Mouse (Mus musculus) brain, embryonic 18.5 days (tissue): ENCODE measurements around the gene Pip4p1.
"Not testable (repeated sequence)": the region's sequence is repeated elsewhere in the genome, so short reads cannot be mapped to it uniquely, and the experiment has no call there.

ENCODE experiments used
- DNase-seq: peaks from one replicate; pipeline ENCODE4 v3.0.0-alpha.2; 2012; ENCODE audit warnings: low read depth, low spot score

Pip4p1 gene

GRCm38 (mm10) chr14:50930754-50931492 lies at the start of gene Pip4p1, which contains the start of gene Pnp:
Gene Pip4p1, minus strand, starts transcription at chr14:50930856.
Gene Pnp, plus strand, starts transcription at chr14:50931082.
- DNase-seq = peak; percentile 100

DNA sequence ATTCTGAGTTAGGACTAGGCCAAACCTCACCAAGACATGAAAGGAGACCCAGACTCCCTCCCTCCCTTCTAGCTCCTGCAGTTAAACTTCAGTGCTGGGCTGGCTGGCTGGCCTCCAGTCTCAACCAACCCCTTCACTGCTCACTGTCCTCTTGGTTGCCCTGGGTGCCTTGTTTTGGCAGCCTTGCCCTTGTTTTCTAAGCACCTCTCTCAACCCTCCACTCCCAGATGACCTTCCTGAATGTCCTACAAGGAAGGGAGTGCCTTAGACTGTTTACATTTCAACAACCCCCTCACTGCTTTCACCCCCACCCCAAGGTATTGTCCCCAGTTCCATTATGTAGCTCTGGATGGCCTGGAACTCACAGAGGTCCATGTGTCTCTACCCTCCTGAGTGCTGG lies 49.0 kb upstream of the Pip4p1 start:
- DNase-seq = no peak

GRCm38 (mm10) chr14:50978451-50978850 lies 47.8 kb upstream of the Pip4p1 start:
- not testable (repeated sequence) for DNase-seq

DNA sequence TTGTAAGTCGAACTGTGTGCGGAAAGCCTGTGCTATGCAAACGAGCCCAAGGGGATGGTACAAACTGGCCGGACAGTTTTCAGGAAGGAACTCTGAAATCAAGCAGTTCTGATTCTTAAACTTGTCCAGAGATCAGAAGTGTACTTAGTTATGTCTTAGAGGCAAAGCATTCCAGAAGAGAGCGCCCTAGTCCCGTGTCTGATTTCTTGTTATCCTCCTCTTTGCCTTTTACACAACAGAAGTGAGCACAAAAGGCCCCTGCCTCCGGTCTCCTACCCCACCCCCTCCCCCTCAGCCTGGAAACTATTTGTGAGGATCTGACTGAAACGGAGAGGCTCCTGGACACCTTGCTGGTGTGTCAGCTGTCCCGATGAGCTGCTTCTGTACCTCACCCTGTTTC lies 46.0 kb upstream of the Pip4p1 start:
- no peak for DNase-seq

DNA sequence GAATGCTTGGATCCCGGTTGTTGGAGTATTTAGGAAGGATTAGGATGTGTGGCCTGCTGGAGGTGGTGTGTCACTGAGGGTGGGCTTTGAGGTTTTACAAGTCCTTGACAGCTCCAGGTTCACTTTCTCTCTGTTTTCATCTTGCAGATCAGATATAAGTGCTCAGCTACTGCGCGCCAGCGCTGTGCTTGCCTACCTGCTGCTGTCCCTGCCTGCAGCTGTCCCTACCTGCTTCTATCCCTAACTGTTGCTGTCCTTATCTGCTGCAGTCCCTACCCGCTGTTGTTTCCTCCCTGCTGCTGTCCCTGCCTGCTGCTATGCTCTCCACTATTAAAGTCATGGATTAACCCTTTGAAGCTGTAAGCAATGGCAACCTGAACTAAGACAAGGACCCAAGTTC lies 44.3 kb upstream of the Pip4p1 start:
- DNase-seq = no peak

- DNase-seq = no peak
These were observed 43.0 kb upstream of the Pip4p1 start for GRCm38 (mm10) chr14:50973700-50974099.

DNA sequence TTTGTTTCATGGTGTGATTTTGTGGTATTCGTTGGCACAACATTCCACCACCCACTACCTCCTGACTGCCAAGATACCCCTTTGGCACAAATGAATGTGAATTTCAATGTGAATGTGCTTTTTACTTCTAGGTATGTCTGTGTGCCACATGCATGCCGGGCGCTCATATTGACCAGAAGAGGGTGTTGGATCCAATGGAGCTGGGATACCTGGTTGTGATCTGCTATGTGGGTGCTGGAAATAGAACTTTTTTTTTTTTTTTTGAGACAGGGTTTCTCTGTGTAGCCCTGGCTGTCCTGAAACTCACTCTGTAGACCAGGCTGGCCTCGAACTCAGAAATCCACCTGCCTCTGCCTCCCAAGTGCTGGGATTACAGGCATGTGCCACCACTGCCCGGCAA lies 42.4 kb upstream of the Pip4p1 start:
- DNase-seq = not testable (repeated sequence)

DNA sequence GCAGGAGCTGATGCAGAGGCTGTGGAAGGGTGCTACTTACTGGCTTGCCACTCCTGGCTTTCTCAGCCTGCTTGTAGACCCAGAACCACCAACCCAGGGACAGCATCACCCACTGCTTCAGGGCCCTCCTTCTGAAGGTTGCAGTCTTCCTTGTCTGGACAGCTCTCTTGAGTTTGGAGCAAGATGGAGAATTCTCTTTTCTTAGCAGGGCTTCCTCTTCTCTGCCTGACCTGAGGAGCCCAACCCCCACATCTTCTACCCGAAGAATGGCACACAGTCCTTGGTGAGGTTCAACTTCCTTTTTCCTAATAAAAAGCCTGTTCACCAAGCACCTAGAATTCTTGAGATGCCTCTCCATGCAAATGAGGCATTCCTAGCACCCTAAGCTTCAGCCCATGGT lies 40.2 kb upstream of the Pip4p1 start:
- DNase-seq = no peak

DNA sequence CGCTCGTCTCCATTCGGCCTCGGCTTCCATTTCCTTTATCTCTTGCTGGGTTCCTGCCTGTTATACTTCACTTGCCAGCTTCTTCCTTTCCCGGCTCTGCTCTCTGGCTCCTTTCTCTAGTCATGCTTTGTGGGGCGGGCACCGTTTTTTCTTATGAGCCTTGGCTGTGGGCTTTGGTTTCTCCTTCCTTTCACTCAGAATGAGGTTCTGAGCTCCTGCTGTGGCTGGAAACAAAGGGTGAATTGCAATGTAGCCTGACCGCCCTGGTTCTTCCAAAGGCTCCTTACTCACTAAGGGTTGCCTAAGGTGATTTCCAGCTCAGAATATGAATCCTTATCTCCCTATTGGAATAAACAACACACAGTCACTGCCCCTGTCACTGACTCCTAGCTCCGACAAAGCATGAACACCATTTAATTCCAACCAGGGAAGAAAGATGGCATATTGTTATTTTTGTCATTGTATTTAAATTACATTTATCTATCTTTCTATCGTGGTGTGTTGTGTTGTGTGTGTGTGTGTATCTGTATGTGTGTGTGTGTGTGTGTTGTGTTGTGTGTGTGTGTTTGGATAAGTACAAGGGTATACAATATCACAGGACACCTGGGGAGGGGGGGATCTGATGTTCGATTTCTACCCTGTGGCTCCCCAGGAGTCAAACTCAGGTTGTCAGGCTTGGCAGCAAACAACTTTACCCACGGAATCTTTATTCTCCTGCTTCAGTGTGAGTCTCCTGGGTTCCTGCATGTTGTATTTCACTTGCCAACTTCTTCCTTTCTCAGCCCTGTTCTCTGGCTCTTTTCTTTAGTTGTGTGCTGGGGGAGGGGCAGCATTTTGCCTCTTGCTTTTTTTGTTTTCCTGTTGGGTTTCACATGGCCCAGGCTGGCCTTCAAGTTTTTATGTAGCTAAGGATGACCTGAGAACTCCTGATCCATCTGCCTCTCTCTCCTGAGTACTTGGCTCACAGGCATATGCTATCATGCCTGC lies 39.2 kb upstream of the Pip4p1 start:
- no peak for DNase-seq

DNA sequence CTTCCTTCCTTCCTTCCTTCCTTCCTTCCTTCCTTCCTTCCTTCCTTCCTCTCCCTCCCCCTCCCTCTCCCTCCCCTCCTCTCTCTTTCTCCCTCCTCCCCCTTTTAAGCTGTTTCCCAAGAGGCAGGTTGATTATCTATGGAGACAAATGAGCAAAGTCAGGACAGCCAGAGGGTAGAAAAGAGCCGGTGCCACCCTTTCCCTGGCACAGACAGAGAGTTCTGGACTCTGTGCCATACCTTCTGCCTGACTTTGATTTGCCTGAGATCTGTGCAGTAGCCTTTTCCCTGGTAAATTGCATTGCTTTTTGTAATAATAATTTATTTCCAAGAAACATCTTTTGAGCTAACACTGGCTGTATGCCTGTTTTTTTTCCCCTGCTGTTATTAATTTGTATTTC lies 38.4 kb upstream of the Pip4p1 start:
- no peak for DNase-seq

- no peak for DNase-seq
These were observed 37.7 kb upstream of the Pip4p1 start for GRCm38 (mm10) chr14:50968216-50968980.

GRCm38 (mm10) chr14:50958289-50958995 lies 27.8 kb upstream of the Pip4p1 start:
- DNase-seq = not testable (repeated sequence)

- DNase-seq = not testable (repeated sequence)
These were observed 26.5 kb upstream of the Pip4p1 start for GRCm38 (mm10) chr14:50957146-50957545.

DNA sequence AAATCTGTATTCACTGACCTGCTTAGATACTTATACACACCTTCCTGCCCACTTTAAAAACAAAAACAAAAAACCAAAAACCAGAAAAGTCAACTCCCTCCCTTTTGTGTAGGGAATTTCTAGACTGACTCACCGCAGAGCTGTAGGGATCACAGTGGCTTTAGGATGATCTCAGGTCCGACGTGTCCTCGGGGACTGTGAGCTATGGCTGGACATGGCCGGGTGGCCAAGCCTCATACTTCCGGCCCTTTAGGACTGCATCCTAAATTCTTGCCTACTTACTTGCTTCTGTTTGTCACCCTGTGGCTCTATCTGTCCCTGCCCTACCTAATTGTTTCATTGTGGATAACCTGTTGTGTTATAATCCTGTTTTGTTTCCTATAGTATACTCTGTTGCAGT lies 26.1 kb upstream of the Pip4p1 start:
- DNase-seq = not testable (repeated sequence)

DNA sequence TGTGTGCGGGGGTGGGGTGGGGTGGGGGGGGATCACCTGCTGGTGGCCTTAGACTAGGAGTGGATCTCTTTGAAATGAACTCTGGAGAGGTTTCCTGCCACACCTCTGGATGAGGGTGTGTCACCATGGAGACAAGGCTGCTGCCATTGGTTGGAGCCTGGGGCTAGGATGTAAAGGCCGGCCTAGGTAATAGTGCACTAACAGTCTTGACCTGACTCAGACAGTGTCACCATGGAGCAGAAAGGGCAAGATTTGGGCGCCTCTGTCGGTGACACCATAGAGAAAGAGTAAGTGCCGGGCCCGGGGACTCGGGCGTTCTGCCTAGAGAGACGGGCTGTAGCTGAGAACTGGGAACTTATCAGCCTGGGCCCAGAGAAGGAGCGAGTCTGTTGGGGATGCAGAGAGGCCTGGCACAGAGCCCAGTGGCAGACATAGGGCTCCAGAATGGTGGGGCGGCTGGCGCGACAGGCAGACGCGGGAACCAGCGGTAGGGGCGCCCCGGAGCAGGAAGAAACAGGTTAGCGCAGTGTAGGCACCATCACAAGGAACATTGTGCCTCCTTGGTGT lies 25.4 kb upstream of the Pip4p1 start, which contains the start of gene Pnp2:
Gene Pnp2 (plus strand): TSS at position 51 of the 567 bp plus-strand sequence.
- DNase-seq = not testable (repeated sequence)

DNA sequence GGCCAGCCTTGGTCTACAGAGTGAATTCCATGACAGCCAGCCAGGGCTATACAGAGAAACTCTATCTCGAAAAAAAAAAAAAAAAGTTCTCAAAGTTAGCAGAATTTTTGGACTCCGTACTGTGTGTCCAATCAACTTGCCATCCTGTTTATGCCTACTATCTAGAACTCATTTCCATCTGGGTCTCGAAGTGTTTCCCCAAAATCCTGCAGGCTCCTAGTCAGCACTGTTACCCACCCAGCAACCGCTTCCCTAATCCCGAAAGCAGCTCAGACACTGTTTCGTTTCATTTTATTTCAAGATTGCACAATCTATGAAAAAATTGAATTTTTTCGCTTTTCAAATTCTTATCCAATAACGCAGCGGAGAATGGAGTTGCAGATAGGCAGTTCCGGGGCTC lies 24.8 kb upstream of the Pip4p1 start:
- DNase-seq = no peak

- not testable (repeated sequence) for DNase-seq
These were observed 14.9 kb upstream of the Pip4p1 start for GRCm38 (mm10) chr14:50945526-50945925.

GRCm38 (mm10) chr14:50945081-50945480 lies 14.4 kb upstream of the Pip4p1 start:
- not testable (repeated sequence) for DNase-seq

- DNase-seq = not testable (repeated sequence)
These were observed 14.0 kb upstream of the Pip4p1 start for GRCm38 (mm10) chr14:50944668-50945033.

DNA sequence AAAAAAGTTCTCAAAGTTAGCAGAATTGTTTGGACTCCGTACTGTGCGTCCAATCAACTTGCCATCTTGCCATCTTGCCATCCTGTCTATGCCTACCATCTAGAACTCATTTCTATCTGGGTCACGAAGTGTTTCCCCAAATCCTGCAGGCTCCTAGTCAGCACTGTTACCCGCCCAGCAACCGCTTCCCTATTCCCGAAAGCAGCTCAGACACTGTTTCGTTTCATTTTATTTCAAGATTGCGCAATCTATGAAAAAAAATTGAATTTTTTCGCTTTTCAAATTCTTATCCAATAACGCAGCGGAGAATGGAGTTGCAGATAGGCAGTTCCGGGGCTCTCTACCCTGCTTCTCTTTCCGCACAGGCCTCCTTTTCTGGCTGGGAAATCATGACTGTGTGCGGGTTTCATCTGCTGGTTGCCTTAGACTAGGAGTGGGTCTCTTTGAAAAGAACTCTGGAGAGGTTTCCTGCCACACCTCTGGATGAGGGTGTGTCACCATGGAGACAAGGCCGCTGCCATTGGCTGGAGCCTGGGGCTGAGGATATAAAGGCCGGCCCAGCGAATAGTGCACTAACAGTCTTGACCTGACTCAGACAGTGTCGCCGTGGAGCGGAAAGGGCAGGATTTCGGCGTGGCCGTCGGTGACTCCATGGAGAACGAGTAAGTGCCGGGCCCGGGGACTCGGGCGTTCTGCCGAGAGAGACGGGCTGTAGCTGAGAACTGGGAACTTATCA lies 13.4 kb upstream of the Pip4p1 start, which contains the start of gene Gm49342:
Gene Gm49342 (plus strand): TSS at position 586 of the 736 bp plus-strand sequence.
- DNase-seq = no peak
